Mouse (Mus musculus) heart, postnatal 36 days (tissue): ENCODE measurements around the gene Reep6. TPM values are rescaled to one million over a fixed set of nuclear protein-coding genes. Genes with fewer than 3 reads are reported as not detected.

ENCODE experiments used
- DNase-seq, 2 experiments: peaks; one replicate each; pipeline ENCODE4 v3.0.0; 2021 to 2022
- intact Hi-C: fragments of 180-260 bp; cut with DNase I; formaldehyde crosslinking; loops from one replicate; pipeline ENCODE4 v1.15.1; 2025
- microRNA-seq, 2 experiments: library from miRNA; unstranded; fragments of <30 nt; microRNA quantifications; one replicate each; pipeline ENCODE4 v1.2.0; 2021; ENCODE audit warnings: borderline number of aligned reads in 2 of 2
- total RNA-seq, 2 experiments: library from RNA; stranded (reverse); gene quantifications; 2 replicates each; pipeline ENCODE4 v1.2.3; 2021

Gene Reep6
- total RNA-seq, 2 experiments from 2014 or later, result 2.7 TPM

- DNase-seq, result peak; percentile 68 to 77
- intact Hi-C loops, result loop anchor here (1.0 to 10.0 kb wide), 4 partner anchors 23 to 199 kb away; partner anchors contain the start of genes 1600002K03Rik, Apc2 and Efna2
Measured at GRCm38 (mm10) chr10:80374063-80374462, 44.3 kb downstream of the Reep6 start.

GRCm38 (mm10) chr10:80376160-80376559 is 46.4 kb downstream of the Reep6 start:
- intact Hi-C loops, result loop anchor here (5.0 to 10.0 kb wide), 3 partner anchors 131 to 201 kb away; partner anchors contain the start of genes 1600002K03Rik and Efna2
- DNase-seq, result peak; percentile 87 to 91

- no peak for DNase-seq
- intact Hi-C loops, result loop anchor here (5.0 to 10.0 kb wide), 3 partner anchors 130 to 203 kb away; partner anchors contain the start of genes 1600002K03Rik and Efna2
Measured at GRCm38 (mm10) chr10:80377716-80378115, 48.0 kb downstream of the Reep6 start.

- DNase-seq, result no peak
- intact Hi-C loops, result no loop called here
Measured at GRCm38 (mm10) chr10:80382641-80383365, 53.0 kb downstream of the Reep6 start.

GRCm38 (mm10) chr10:80383431-80383830 is 53.7 kb downstream of the Reep6 start:
- intact Hi-C loops, result no loop called here
- no peak for DNase-seq

GRCm38 (mm10) chr10:80384115-80384639 is 54.4 kb downstream of the Reep6 start:
- intact Hi-C loops, result no loop called here
- no peak for DNase-seq

GRCm38 (mm10) chr10:80384709-80385108 is 55.0 kb downstream of the Reep6 start:
- intact Hi-C loops, result loop anchor here (5.0 kb wide), 1 partner anchor 48 kb away; the partner anchor contains the start of gene Tcf3
- DNase-seq, result no peak

GRCm38 (mm10) chr10:80385310-80385709 is 55.6 kb downstream of the Reep6 start:
- intact Hi-C loops, result loop anchor here (5.0 kb wide), 1 partner anchor 47 kb away; the partner anchor contains the start of gene Tcf3

More at GRCm38 (mm10) chr10:80385310-80385709, 55.6 kb downstream of the Reep6 start:
- no peak for DNase-seq

Small RNA genes lying within 50 kb of the gene (microRNA-seq; reads per million reads assigned to microRNA genes)
- gene Gm22721, result 0 reads per million in 2 experiments

Other genes with a start within 250 kb of the Reep6 start
- gene Sbno2, start 224.4 kb upstream of the Reep6 start, total RNA-seq, result 10 to 100 TPM; 11.2 to 12.2 TPM
- 100 to 1,000 TPM; 137 to 165 TPM for gene Stk11, start 214.2 kb upstream of the Reep6 start, total RNA-seq
- gene Atp5d, start 191.3 kb upstream of the Reep6 start, total RNA-seq, result 1,000 to 10,000 TPM; 1,105 to 1,168 TPM
- 1 to 10 TPM; 2.0 to 4.7 TPM for gene Cbarp, start 189.1 kb upstream of the Reep6 start, total RNA-seq
- 100 to 1,000 TPM in 1 of 2 experiments, 10 to 100 TPM in 1; 99.9 to 117 TPM for gene Midn, start 181.7 kb upstream of the Reep6 start, total RNA-seq
- 10 to 100 TPM; 48.2 to 67.0 TPM for gene Cirbp, start 164.0 kb upstream of the Reep6 start, total RNA-seq
- gene 1600002K03Rik, start 157.0 kb upstream of the Reep6 start, total RNA-seq, result 1 to 10 TPM; 4.4 to 4.6 TPM
- 1 to 10 TPM in 1 of 2 experiments, under 1 TPM in 1; 0.75 to 1.1 TPM for gene Efna2, start 150.5 kb upstream of the Reep6 start, total RNA-seq
- 10 to 100 TPM; 13.1 to 15.3 TPM for gene Mum1, start 103.5 kb upstream of the Reep6 start, total RNA-seq
- 100 to 1,000 TPM; 962 to 997 TPM for gene Ndufs7, start 80.8 kb upstream of the Reep6 start, total RNA-seq
- 10 to 100 TPM in 1 of 2 experiments, 1 to 10 TPM in 1; 8.9 to 12.0 TPM for gene Gamt, start 68.9 kb upstream of the Reep6 start, total RNA-seq
- gene Dazap1, start 68.5 kb upstream of the Reep6 start, total RNA-seq, result 10 to 100 TPM; 57.7 to 58.5 TPM
- gene Rps15, start 37.5 kb upstream of the Reep6 start, total RNA-seq, result 100 to 1,000 TPM; 748 to 777 TPM
- gene Apc2, start 34.0 kb upstream of the Reep6 start, total RNA-seq, result 1 to 10 TPM; 2.1 to 3.7 TPM
- gene 2310011J03Rik, start 9.4 kb upstream of the Reep6 start, total RNA-seq, result 10 to 100 TPM; 13.8 to 15.1 TPM
- 1 to 10 TPM; 2.2 to 2.9 TPM for gene Pcsk4, start 455 bp upstream of the Reep6 start, total RNA-seq
- 10 to 100 TPM; 75.9 to 83.8 TPM for gene Adamtsl5, start 18.5 kb downstream of the Reep6 start, total RNA-seq
- gene Plk5, start 26.5 kb downstream of the Reep6 start, total RNA-seq, result under 1 TPM; 0.49 to 0.64 TPM
- gene Mex3d, start 57.7 kb downstream of the Reep6 start, total RNA-seq, result 1 to 10 TPM; 8.1 to 8.6 TPM
- 10 to 100 TPM; 82.1 to 82.2 TPM for gene Mbd3, start 69.6 kb downstream of the Reep6 start, total RNA-seq
- gene Uqcr11, start 76.9 kb downstream of the Reep6 start, total RNA-seq, result 1,000 to 10,000 TPM; 1,920 to 2,020 TPM
- 10 to 100 TPM; 17.9 to 20.9 TPM for gene Tcf3, start 103.7 kb downstream of the Reep6 start, total RNA-seq
- not detected for gene Onecut3, start 164.9 kb downstream of the Reep6 start, total RNA-seq
- gene Atp8b3, start 209.2 kb downstream of the Reep6 start, total RNA-seq, result not detected
- gene Rexo1, start 231.6 kb downstream of the Reep6 start, total RNA-seq, result 10 to 100 TPM; 12.3 to 13.7 TPM
- 1 to 10 TPM; 3.6 to 4.5 TPM for gene Klf16, start 247.4 kb downstream of the Reep6 start, total RNA-seq